Mouse (Mus musculus) hindbrain, embryonic 15.5 days (tissue): ENCODE measurements around the gene Gripap1. TPM values are rescaled to one million over a fixed set of nuclear protein-coding genes. Genes with fewer than 3 reads are reported as not detected.

ENCODE experiments used
- ATAC-seq: fragments of 200-750 bp; cut with Nextera tagmentation; 2 replicates; pipeline ENCODE4 v1.8.0; 2017; ENCODE audit warnings: low read depth, moderate number of reproducible peaks, moderate TSS enrichment; ENCODE audit not compliant: low FRiP score
- H3K27ac ChIP-seq: fragments of 300-500 bp; sonication (generic); replicated peaks from 2 replicates; pipeline ENCODE4 v1.5.1; 2015; ENCODE audit warnings: mild to moderate bottlenecking, inconsistent platforms
- H3K27me3 ChIP-seq: fragments of 300-500 bp; sonication (generic); 2 replicates; pipeline ENCODE4 v1.6.1; 2015; ENCODE audit warnings: control low read depth, inconsistent platforms
- H3K36me3 ChIP-seq: fragments of 300-500 bp; sonication (generic); 2 replicates; pipeline ENCODE4 v1.6.1; 2015; ENCODE audit warnings: control low read depth, inconsistent platforms
- H3K4me1 ChIP-seq: fragments of 300-500 bp; sonication (generic); replicated peaks from 2 replicates; pipeline ENCODE4 v1.6.1; 2015; ENCODE audit warnings: control low read depth, inconsistent platforms
- H3K4me2 ChIP-seq: fragments of 300-500 bp; sonication (generic); 2 replicates; pipeline ENCODE4 v1.6.1; 2015; ENCODE audit warnings: moderate library complexity, mild to moderate bottlenecking, inconsistent platforms
- H3K4me3 ChIP-seq: fragments of 300-500 bp; sonication (generic); 2 replicates; pipeline ENCODE4 v1.5.1; 2015; ENCODE audit warnings: mild to moderate bottlenecking, inconsistent platforms
- H3K9ac ChIP-seq: fragments of 300-500 bp; sonication (generic); 2 replicates; pipeline ENCODE4 v1.6.1; 2015; ENCODE audit warnings: inconsistent platforms
- H3K9me3 ChIP-seq: fragments of 300-500 bp; sonication (generic); 2 replicates; pipeline ENCODE4 v1.6.1; 2016; ENCODE audit warnings: control low read depth, inconsistent platforms
- WGBS: fragments of 180-500 bp; shearing (Covaris S2); methylation state at CpG from one replicate; pipeline ENCODE4 v1.1.7; 2015; 5-methylcytosine and 5-hydroxymethylcytosine counted together
- polyA plus RNA-seq: library from polyadenylated mRNA; unstranded; fragments of >200 nt; fragmentation: Nextera tagmentation; extraction: Ambion mirVana; gene quantifications from 2 replicates; pipeline ENCODE4 v1.2.1, GENCODE M21; 2015

Gripap1 gene
- polyA plus RNA-seq, 1 experiment from 2014 or later: 73.8 TPM

DNA sequence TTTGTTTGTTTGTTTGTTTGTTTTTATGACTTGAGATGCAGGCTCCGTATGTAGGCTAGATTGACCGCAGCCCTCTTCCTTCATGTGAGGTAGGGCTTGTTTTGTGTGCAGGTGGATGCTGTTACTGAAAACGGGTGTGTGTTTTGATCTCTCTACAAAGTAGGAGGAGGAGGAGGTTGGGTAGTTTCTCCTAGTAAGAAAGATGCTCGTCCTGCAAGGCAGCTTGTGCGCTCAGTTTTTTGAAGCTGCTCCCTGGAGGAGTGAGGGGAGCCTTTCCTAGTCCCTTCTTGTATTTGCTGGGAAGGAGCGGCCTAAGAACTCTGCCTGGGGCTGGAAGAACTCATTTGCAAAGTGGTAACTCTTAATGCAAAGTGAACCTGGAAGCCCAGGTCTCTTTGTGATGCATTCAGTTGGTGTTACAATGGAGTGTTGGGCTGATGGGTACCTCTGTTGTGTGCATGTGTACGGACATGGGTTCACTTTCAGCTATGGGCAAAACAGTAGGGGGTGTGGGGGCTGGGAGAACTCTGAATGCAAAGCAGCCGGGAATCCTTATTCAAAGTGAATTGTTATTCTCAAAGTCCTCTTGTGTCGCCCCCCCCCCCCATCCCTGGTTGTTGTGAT is 24.8 kb upstream of the Gripap1 start:
- Histone ChIP-seq H3K36me3 (peaks cover 22% of the 10 kb centered on the region), H3K9me3 (no peaks in the 10 kb centered on the region), H3K4me3 (peak overlapping the region; percentile 69), H3K27ac (no peak overlapping the region), H3K27me3 (no peaks in the 10 kb centered on the region), H3K4me2 (peak overlapping the region; percentile 67), H3K9ac (0 out of 2 replicates have a peak overlapping the region, but pooled peaks have one; percentile 33), H3K4me1 (peaks cover 28% of the 10 kb centered on the region)
- WGBS: 17% methylated on average over 9 of the region's 9 CpGs
- no peak for ATAC-seq

DNA sequence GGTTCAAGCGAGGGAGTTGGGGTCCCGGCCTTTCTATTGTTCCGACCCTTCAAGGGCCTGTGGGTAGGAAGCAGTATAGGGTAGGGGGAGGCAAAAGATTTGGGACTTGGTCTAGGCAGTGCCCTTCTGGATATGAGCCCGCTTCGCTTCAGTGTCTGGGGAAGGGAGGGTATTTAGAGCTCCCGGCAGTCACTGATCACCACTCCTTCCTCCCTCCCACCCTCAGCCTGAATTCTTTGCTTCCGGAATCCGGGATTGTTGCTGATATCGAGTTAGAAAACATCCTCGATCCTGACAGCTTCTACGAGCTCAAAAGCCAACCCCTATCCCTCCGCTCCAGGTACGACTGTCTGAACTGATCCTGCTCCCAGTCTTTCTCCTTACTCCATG is 24.3 kb upstream of the Gripap1 start:
- Histone ChIP-seq H3K4me3 (peak overlapping the region; percentile 69), H3K27ac (no peak overlapping the region), H3K4me2 (peak overlapping the region; percentile 67), H3K36me3 (peaks cover 22% of the 10 kb centered on the region), H3K4me1 (peaks cover 28% of the 10 kb centered on the region), H3K9ac (peak overlapping the region; percentile 33), H3K9me3 (no peaks in the 10 kb centered on the region), H3K27me3 (no peaks in the 10 kb centered on the region)
- WGBS: 31% methylated on average over 13 of the region's 13 CpGs
- no peak for ATAC-seq

DNA sequence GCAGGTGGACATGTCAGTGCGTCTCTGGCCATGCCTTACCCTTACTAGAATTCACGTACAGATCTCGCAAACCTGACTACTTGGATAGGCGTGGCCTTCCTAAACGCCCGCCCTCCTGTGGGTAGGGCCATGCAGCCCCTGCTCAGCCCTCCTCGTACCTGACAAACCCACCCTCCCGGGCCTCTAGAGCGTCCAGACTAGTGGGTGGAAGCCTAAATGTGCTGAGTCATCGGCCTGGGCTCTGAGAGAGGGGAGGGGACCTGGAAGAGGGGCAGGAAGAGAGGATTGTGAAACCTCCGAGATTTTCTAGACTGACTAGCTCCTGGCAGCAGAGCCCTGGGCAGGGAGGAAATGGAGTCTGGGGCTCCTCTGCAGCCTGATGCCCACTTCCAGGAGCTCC is 23.8 kb upstream of the Gripap1 start:
- Histone ChIP-seq H3K4me3 (peak overlapping the region; percentile 69), H3K4me2 (peak overlapping the region; percentile 67), H3K4me1 (peaks cover 28% of the 10 kb centered on the region), H3K36me3 (peaks cover 22% of the 10 kb centered on the region), H3K27me3 (no peaks in the 10 kb centered on the region), H3K27ac (no peak overlapping the region), H3K9ac (peak overlapping the region; percentile 33), H3K9me3 (no peaks in the 10 kb centered on the region)
- 20% methylated on average over 11 of the region's 11 CpGs for WGBS
- peak; percentile 17; the same call in 1 of the 2 replicates for ATAC-seq

DNA sequence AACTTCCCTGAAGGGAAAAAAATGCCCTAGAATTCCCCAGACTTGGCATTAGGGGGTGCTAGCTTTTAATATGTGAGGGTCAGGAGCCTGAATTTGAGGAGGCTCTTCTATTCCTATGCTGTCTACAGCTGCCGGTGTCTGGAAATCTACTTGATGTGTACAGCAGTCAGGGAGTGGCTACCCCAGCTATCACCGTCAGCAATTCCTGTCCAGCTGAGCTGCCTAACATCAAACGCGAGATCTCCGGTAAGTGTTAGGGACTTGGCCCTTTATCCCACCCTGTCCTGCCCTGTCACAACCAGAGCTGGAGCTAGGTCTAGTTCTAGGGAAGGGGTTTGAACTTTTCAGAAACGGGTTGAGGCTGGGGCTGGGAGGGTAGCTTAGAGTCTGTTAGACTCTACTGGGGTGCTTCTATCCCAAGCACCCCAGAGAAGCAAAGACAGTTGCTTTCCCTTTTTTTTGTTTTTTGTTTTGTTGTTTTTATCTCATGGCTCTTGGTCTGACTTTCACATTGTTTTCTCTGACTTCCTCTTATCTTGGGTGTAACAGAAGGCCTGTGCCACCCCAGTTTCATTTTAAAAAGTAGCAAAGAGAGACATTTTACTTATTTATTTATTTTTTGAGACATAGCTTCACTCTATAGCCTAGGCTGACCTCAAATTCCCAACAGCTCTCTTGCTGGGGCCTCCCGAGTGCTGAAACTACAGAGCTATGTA is 20.1 kb upstream of the Gripap1 start:
- H3K36me3 ChIP-seq: peaks cover 22% of the 10 kb centered on the region
- H3K27me3 ChIP-seq: no peaks in the 10 kb centered on the region
- H3K4me2 ChIP-seq: no peak overlapping the region
- H3K9me3 ChIP-seq: no peaks in the 10 kb centered on the region
- peaks cover 18% of the 10 kb centered on the region for H3K4me1 ChIP-seq
- no peak overlapping the region for H3K9ac ChIP-seq
- H3K4me3 ChIP-seq: no peak overlapping the region
- 88% methylated on average over 7 of the region's 7 CpGs for WGBS
- ATAC-seq: no peak
- no peak overlapping the region for H3K27ac ChIP-seq

DNA sequence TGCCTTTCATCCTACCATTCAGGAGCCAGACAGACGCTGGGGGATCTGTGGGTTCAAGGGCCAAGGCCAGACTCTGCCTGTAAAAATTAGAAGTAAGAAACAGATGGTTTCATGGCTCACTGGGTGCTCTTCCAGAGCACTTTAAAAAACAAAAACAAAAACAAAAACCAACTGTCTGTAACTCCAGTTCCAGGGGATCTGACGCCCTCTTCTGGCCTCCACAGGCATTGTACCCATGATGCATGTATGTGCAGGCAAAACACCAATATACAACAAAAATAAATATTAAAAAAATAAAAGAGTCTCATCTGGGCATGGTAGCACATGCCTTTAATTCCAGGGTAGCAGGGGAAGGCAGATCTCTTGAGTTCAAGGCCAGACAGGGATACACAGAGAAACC is 16.8 kb upstream of the Gripap1 start:
- no peak for ATAC-seq
- Histone ChIP-seq H3K4me1 (no peaks in the 10 kb centered on the region), H3K27ac (no peak overlapping the region), H3K4me3 (no peak overlapping the region), H3K4me2 (no peak overlapping the region), H3K27me3 (no peaks in the 10 kb centered on the region), H3K9ac (no peak overlapping the region), H3K9me3 (no peaks in the 10 kb centered on the region), H3K36me3 (0 out of 2 replicates have a peak, but pooled peaks cover 8% of the 10 kb centered on the region)
- 47% methylated on average over 2 of the region's 2 CpGs for WGBS

DNA sequence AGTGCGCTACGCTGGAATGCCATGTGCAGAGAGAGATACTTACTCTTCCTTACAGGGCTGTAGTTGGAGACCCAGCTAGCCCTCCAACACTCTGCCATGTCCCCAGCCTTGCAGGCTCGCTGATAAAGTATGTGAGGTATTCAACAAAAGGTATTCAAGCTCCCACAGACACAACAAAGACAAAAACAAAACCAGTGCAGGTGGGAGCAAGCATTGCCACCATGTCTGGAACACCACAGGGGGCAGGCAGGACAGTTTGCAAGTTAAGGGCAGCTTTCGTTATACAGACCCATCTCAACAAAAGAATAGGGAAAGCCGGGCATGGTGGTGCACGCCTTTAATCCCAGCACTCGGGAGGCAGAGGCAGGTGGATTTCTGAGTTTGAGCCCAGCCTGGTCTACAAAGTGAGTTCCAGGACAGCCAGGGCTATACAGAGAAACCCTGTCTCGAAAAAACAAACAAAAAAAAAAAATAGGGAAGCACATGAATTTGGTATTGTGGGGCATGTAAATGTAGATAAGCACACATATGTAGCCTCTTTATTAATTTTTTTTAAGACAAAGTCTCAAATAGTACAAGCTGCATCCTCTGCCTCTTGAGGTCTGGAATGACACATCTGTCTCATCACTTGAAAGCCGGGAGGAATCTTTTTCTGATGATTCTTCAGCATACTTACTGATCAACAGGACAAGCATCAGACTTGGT is 13.9 kb upstream of the Gripap1 start:
- Histone ChIP-seq H3K36me3 (no peaks in the 10 kb centered on the region), H3K4me3 (no peak overlapping the region), H3K27ac (no peak overlapping the region), H3K4me2 (no peak overlapping the region), H3K9ac (no peak overlapping the region), H3K27me3 (no peaks in the 10 kb centered on the region), H3K9me3 (no peaks in the 10 kb centered on the region), H3K4me1 (no peaks in the 10 kb centered on the region)
- WGBS: 72% methylated on average over 9 of the region's 9 CpGs
- ATAC-seq: no peak

DNA sequence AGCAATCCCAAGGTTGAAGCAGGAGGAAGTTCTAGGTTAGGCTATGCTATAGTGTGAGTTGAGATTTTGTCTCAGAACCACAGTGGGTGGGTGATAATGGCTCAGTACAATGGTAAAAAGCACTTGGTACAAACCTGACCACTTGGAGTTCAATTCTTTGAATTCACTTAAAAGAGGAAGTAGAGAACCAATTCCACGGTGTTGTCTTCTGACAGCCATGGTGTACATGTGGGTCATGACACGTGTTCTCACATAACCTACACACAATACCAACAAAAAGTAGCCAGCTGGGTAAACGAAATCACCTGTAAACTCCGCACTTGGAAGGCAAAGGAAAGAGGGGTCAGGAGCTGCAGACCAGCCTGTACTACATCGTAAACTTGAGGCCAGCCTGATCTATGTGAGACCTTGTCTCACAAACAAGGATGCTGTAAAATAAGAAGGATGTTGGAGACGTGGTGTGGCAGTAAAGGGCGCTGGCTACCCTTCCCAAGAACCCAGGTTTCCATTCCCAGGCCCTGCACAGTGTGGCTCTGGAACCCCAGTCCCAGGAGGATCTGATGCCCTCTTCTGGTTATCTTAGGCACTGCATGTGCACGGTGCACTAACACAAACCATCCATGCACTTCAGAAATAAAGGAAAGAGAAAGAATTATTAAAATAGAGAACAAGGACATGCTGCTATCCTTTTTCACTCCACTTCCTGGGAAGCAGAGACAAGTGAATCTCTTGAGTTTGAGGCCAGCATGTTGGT is 13.1 kb upstream of the Gripap1 start:
- Histone ChIP-seq H3K9ac (no peak overlapping the region), H3K4me1 (no peaks in the 10 kb centered on the region), H3K9me3 (no peaks in the 10 kb centered on the region), H3K4me3 (no peak overlapping the region), H3K27ac (no peak overlapping the region), H3K27me3 (no peaks in the 10 kb centered on the region), H3K4me2 (no peak overlapping the region), H3K36me3 (no peaks in the 10 kb centered on the region)
- 49% methylated on average over 8 of the region's 8 CpGs for WGBS
- peak; percentile 59; the same call in 1 of the 2 replicates for ATAC-seq

DNA sequence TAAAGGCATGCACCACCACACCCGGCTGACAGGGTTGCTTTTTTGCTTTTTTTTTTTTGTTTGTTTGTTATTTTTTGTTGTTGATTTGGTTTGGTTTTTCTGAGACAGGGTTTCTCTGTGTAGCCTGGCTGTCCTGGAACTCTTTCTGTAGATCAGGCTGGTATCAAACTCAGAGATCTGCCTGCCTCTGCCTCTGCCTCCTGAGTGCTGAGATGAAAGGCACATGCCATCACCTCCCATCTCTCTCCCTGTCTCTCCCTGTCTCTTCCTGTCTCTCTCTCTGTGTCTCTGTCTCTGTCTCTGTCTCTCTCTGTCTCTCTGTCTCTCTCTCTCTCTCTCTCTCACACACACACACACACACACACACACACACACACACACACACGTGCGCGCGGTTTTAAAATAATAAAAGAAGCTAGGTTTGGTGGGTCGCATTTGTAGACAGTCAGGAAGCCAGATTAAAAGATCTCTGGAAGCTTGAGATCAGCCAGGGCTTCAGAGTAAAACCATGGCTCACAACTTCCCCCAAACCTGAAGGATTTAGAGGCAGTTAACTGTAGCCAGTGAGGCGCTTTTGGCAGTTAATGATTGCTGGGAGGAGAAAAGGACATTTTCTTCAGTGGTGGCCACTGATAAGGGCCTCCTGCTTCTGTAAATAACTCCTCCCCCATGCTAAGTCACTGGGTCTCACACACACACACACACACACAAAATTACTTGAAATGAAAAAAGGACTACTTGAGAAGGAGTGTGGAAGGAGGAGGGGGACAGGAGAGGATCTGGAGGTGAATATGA is 10.9 kb upstream of the Gripap1 start:
- Histone ChIP-seq H3K4me1 (no peaks in the 10 kb centered on the region), H3K9me3 (no peaks in the 10 kb centered on the region), H3K27me3 (no peaks in the 10 kb centered on the region), H3K4me3 (no peak overlapping the region), H3K4me2 (no peak overlapping the region), H3K27ac (no peak overlapping the region), H3K9ac (no peak overlapping the region), H3K36me3 (no peaks in the 10 kb centered on the region)
- ATAC-seq: no peak
- WGBS: 77% methylated on average over 7 of the region's 7 CpGs

DNA sequence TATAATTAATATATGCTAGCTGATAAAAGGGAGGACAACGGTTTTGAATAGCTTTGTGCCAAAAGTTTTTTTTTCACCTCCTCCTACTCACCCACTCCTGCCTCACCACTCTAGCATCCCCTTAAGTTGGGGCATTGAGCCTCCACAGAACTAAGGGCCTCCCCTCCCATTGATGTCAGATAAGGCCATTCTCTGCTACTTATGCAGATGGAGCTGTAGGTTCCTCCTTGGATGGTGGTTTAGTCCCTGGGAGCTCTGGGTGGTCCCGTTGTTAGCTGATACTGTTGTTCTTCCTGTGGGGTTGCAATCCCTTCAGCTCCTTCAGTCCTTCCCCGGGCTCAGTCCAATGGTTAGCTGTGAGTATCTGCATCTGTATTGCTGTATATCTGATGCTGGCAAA is 10.3 kb upstream of the Gripap1 start:
- H3K36me3 ChIP-seq: no peaks in the 10 kb centered on the region
- no peak overlapping the region for H3K4me3 ChIP-seq
- no peak overlapping the region for H3K27ac ChIP-seq
- no peak for ATAC-seq
- H3K27me3 ChIP-seq: no peaks in the 10 kb centered on the region
- no peaks in the 10 kb centered on the region for H3K9me3 ChIP-seq
- no peak overlapping the region for H3K4me2 ChIP-seq
- WGBS: 27% methylated on average over 3 of the region's 3 CpGs
- no peaks in the 10 kb centered on the region for H3K4me1 ChIP-seq
- no peak overlapping the region for H3K9ac ChIP-seq

DNA sequence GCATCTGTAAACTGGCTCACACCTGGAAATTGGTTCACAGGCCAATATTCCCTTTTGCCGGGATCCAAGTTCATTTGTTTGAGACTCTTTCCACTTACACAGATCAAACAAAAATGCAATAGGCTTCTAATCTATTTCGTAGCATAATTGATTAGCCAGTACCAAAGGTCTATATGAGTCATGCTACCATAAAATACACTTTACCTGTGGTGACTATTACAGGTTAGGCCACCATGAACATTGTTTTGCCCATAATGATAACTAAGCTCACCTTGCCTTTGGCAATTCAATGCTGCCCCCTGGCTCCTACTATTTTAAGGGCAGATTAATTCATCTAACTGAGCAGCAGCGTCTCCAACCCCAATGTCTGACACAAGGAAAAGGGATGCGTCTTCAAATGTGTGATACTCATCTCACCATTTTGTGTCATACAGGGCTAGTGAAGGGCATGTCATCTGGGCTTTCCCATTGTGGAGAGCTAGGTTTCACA is 6.9 kb upstream of the Gripap1 start:
- Histone ChIP-seq H3K9me3 (no peaks in the 10 kb centered on the region), H3K4me2 (no peak overlapping the region), H3K9ac (no peak overlapping the region), H3K4me1 (no peaks in the 10 kb centered on the region), H3K36me3 (no peaks in the 10 kb centered on the region), H3K27me3 (no peaks in the 10 kb centered on the region), H3K27ac (no peak overlapping the region), H3K4me3 (no peak overlapping the region)
- WGBS: 84% methylated on average over 4 of the region's 4 CpGs
- ATAC-seq: no peak

DNA sequence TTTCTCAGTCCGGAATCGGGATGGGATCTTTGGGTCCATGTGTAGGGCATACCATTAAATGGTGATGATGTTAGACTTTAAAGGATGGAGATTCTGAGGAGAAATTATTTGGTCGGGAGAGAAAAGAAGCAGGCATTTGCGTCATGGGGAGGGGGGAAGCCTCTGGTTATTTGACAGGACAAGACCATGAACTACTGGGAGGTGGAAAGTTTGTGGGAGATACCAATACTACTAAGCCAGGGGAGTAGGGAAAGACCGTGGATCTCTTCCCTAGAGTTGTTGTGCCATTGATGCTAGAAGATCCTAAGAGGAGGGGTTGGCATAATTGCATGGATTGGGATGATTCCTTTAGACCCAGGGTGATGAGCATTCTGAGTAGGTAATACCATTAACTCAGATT is 744 bp downstream of the Gripap1 start:
- Histone ChIP-seq H3K9me3 (no peaks in the 10 kb centered on the region), H3K4me1 (peaks cover 7% of the 10 kb centered on the region), H3K36me3 (no peaks in the 10 kb centered on the region), H3K4me3 (peak overlapping the region; percentile 56), H3K9ac (peak overlapping the region; percentile 61), H3K27me3 (no peaks in the 10 kb centered on the region), H3K27ac (peak overlapping the region; percentile 78), H3K4me2 (peak overlapping the region; percentile 59)
- WGBS: 17% methylated on average over 5 of the region's 5 CpGs
- peak; percentile 3; the same call in 1 of the 2 replicates for ATAC-seq
